Mouse (Mus musculus) spleen, postnatal 4 days (tissue): ENCODE data around the gene Edn2.

Experiments
- DNase-seq, 2 experiments: peaks; one replicate each; pipeline ENCODE4 v3.0.0; 2022; ENCODE audit warnings: low spot score in 2 of 2

The Edn2 gene

DNA sequence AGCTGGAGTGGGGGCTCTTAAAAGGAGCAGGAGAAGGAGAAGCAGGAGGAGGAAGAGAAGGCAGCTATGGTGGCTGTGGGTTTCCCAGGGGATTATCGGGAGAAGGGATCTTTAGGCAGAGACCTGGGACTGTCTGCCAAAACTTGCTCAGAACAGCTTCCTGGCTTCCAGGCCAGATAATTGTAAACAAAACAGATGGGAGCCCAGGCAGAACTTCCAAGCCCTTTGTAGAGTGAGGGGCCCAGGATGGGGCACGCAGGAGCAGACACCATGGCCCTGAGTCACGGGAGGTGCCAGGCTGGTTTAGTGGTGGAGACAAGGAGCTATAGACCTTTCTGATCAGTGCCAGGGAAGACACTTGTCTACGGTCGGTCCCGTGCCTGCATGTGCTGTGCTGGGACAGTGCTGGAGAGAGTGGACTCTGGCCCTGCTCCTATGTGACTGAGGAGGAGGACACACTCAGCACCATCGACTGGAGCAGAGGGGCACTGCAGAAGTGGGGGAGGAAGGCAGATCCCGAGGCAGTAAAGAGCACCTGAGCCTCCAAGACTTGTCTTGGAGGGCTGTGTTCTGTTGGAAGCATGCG is 43.4 kb downstream of the Edn2 start:
- DNase-seq = no peak

DNA sequence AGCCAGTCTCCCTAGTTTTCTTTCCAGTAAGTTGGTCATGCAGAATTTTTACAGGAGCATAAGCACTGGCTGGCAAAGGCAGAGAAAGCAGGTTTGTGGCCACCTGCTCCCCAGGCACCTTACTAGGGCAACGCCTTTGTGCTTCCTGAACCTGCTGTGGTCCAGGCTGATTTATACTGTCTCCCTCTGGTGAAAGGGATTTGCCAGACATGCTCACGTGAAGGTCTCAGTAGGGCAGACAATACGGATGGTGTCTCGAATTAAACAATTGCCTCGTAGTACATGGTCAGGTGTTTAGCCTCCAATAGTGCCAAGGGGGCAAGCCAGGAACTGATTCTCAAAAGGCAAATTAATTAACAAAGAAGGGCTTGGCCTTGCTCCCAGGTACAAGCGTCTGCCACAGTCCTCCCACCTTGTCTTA is 45.5 kb downstream of the Edn2 start:
- DNase-seq = no peak

DNA sequence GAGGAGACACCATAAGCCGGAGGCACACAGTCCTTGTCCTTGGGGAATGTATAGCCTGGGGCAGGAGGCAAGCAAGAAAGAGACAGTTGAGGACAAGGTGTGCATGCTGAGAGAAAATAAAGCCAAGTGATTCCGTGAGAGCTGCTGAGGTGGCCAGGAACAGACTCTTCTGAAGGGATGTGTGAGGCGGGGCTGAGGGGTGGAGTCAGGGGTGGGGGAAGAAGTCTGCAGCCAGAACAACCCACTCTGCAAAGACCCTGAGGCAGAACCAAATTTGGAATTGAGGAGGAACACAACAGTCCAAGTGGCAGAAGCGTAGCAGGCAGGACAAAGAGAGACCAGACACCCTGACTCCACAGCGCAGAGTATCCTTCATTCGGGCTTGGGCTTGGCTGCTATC is 51.1 kb downstream of the Edn2 start:
- no peak for DNase-seq

DNA sequence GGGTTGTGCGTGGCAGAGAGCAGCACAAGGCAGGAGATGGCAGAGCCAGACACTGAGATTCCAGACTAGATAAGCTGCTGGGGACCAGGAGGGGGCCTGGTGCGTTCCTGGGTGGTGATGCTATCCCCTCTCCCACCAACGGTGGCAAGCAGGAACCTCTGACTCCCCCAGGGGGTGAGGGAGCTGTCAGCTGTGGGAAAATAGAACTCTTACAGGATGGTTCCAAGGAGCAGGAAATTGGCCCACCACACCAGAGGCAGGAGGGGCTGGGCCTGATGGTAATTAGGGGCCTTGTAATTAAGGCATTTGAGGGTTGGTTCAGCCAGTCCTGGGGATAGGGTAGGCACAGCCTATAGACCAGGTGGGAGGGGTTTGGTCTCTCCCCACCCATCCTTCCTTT is 51.8 kb downstream of the Edn2 start:
- DNase-seq = no peak

DNA sequence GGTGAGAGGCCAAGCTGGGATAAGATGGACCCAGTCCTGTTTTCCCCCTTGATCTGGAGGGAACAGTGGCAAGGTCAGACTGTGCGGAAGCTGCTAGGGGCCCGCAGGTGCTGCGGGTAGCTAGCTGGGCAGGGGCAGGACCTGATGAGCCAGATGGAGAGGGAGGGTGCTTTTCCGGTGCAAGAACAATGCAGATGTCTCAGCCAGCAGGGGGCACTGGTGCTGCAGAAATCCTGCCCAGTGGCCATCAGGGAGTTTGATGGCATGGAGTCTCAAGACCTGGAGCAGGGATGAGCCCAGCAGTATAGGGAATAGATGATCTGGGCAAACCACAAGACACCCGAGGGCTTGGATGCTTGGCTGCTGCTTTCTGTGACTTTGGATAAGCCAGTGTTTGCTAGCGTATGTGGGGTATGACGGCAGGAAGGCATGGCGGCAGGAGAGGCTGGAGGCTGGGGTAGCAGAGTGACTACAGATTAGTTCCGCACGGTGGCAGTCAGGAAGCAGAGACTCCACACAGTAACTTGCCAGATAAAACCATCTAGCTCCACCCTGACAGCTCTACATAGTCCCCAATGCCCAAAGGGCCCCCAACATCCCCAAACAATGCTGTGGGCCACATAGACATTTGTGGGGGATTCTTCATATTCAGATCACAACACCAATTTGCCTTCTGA is 55.0 kb downstream of the Edn2 start:
- DNase-seq = no peak

DNA sequence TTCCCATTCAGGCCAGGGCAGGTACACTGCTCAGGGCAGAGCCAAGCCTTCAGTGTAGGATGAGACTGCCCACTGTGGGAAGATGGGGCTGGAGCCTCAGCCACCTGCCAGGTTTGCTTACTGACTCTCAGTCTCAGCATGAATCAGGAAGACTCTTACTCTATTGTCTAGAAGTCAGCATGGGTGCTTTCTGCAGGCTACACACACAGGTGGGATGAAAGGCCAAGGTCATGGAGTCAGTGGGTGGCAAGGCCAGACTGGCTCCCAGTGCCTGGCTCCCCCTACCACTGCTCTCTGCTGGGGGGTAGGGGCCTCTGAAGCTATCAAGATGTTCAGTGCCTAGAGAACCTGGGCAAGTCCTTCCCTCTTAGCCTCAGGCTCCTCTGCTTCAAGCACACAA is 55.9 kb downstream of the Edn2 start:
- no peak for DNase-seq
